Mouse (Mus musculus) midbrain, embryonic 13.5 days (tissue): Measurements from ENCODE around the gene Arhgap22. TPM values are rescaled to one million over a fixed set of nuclear protein-coding genes. Genes with fewer than 3 reads are reported as not detected.

Experiments used
- ATAC-seq: fragments of 200-750 bp; cut with Nextera tagmentation; 2 replicates; pipeline ENCODE4 v1.8.0; 2017; ENCODE audit warnings: mild to moderate bottlenecking, moderate TSS enrichment, moderate library complexity
- H3K27ac ChIP-seq: fragments of 300-500 bp; sonication (generic); 2 replicates; pipeline ENCODE4 v1.5.1; 2015; ENCODE audit warnings: inconsistent platforms, mild to moderate bottlenecking, moderate library complexity
- H3K27me3 ChIP-seq: fragments of 300-500 bp; sonication (generic); 2 replicates; pipeline ENCODE4 v1.6.1; 2015; ENCODE audit warnings: mild to moderate bottlenecking, inconsistent platforms
- H3K36me3 ChIP-seq: fragments of 300-500 bp; sonication (generic); 2 replicates; pipeline ENCODE4 v1.6.1; 2015; ENCODE audit warnings: mild to moderate bottlenecking, inconsistent platforms
- H3K4me1 ChIP-seq: fragments of 300-500 bp; sonication (generic); replicated peaks from 2 replicates; pipeline ENCODE4 v1.6.1; 2015; ENCODE audit warnings: inconsistent platforms
- H3K4me2 ChIP-seq: fragments of 300-500 bp; sonication (generic); replicated peaks from 2 replicates; pipeline ENCODE4 v1.6.1; 2015; ENCODE audit warnings: moderate library complexity, mild to moderate bottlenecking, inconsistent platforms
- H3K4me3 ChIP-seq: fragments of 300-500 bp; sonication (generic); replicated peaks from 2 replicates; pipeline ENCODE4 v1.5.1; 2015; ENCODE audit warnings: mild to moderate bottlenecking, inconsistent platforms
- H3K9ac ChIP-seq: fragments of 300-500 bp; sonication (generic); replicated peaks from 2 replicates; pipeline ENCODE4 v1.6.1; 2015; ENCODE audit warnings: mild to moderate bottlenecking, inconsistent platforms
- H3K9me3 ChIP-seq: fragments of 300-500 bp; sonication (generic); 2 replicates; pipeline ENCODE4 v1.6.1; 2016; ENCODE audit warnings: mild to moderate bottlenecking, inconsistent platforms
- WGBS: fragments of 180-500 bp; shearing (Covaris S2); methylation state at CpG from one replicate; pipeline ENCODE4 v1.1.7; 2015; 5-methylcytosine and 5-hydroxymethylcytosine counted together
- polyA plus RNA-seq: library from polyadenylated mRNA; unstranded; fragments of >200 nt; fragmentation: Nextera tagmentation; extraction: Ambion mirVana; gene quantifications from 2 replicates; pipeline ENCODE4 v1.2.1, GENCODE M21; 2015

The Arhgap22 gene
- polyA plus RNA-seq, 1 experiment from 2014 or later = 0.44 TPM

- Histone ChIP-seq H3K4me3 (no peak overlapping the region), H3K36me3 (no peaks in the 10 kb centered on the region), H3K9ac (no peak overlapping the region), H3K9me3 (no peaks in the 10 kb centered on the region), H3K4me1 (0 out of 2 replicates have a peak, but pooled peaks cover 5% of the 10 kb centered on the region), H3K27ac (no peak overlapping the region), H3K4me2 (no peak overlapping the region), H3K27me3 (no peaks in the 10 kb centered on the region)
- 33% methylated on average over 1 of the region's 1 CpGs for WGBS
- ATAC-seq = no peak
These were observed 80.7 kb downstream of the Arhgap22 start for GRCm38 (mm10) chr14:33294488-33294887.

- H3K4me2 ChIP-seq = no peak overlapping the region
These were observed 83.0 kb downstream of the Arhgap22 start for GRCm38 (mm10) chr14:33296698-33297341.

GRCm38 (mm10) chr14:33300591-33300990 is 86.8 kb downstream of the Arhgap22 start:
- no peak overlapping the region for H3K4me2 ChIP-seq
- H3K36me3 ChIP-seq = no peaks in the 10 kb centered on the region
- H3K4me3 ChIP-seq = no peak overlapping the region
- H3K9ac ChIP-seq = no peak overlapping the region
- peaks cover 14% of the 10 kb centered on the region for H3K4me1 ChIP-seq
- H3K27me3 ChIP-seq = 0 out of 2 replicates have a peak, but pooled peaks cover 2% of the 10 kb centered on the region
- H3K9me3 ChIP-seq = no peaks in the 10 kb centered on the region
- no peak overlapping the region for H3K27ac ChIP-seq
- no peak for ATAC-seq
- 28% methylated on average over 2 of the region's 2 CpGs for WGBS

More at GRCm38 (mm10) chr14:33296698-33297341, 83.0 kb downstream of the Arhgap22 start:
- H3K4me3 ChIP-seq = no peak overlapping the region
- peaks cover 14% of the 10 kb centered on the region for H3K4me1 ChIP-seq
- no peak overlapping the region for H3K27ac ChIP-seq
- H3K27me3 ChIP-seq = no peaks in the 10 kb centered on the region
- H3K9me3 ChIP-seq = no peaks in the 10 kb centered on the region
- no peaks in the 10 kb centered on the region for H3K36me3 ChIP-seq
- 73% methylated on average over 16 of the region's 16 CpGs for WGBS
- no peak overlapping the region for H3K9ac ChIP-seq
- peak; percentile 68 for ATAC-seq

- peaks cover 9% of the 10 kb centered on the region for H3K4me1 ChIP-seq
- 26% methylated on average over 9 of the region's 9 CpGs for WGBS
These were observed 89.6 kb downstream of the Arhgap22 start for GRCm38 (mm10) chr14:33303348-33303819.

GRCm38 (mm10) chr14:33305645-33306281 is 91.9 kb downstream of the Arhgap22 start:
- Histone ChIP-seq H3K9me3 (no peaks in the 10 kb centered on the region), H3K27me3 (peaks cover 5% of the 10 kb centered on the region; the same call in 1 of the 2 replicates), H3K9ac (no peak overlapping the region), H3K36me3 (no peaks in the 10 kb centered on the region), H3K4me2 (no peak overlapping the region), H3K4me1 (peaks cover 5% of the 10 kb centered on the region; the same call in 1 of the 2 replicates), H3K27ac (no peak overlapping the region), H3K4me3 (no peak overlapping the region)
- ATAC-seq = no peak
- 74% methylated on average over 12 of the region's 12 CpGs for WGBS

More at GRCm38 (mm10) chr14:33303348-33303819, 89.6 kb downstream of the Arhgap22 start:
- Histone ChIP-seq H3K9me3 (no peaks in the 10 kb centered on the region), H3K4me3 (no peak overlapping the region), H3K27ac (no peak overlapping the region), H3K4me2 (no peak overlapping the region), H3K27me3 (peaks cover 5% of the 10 kb centered on the region; the same call in 1 of the 2 replicates), H3K9ac (no peak overlapping the region), H3K36me3 (no peaks in the 10 kb centered on the region)
- ATAC-seq = peak; percentile 82

- H3K27me3 ChIP-seq = peaks cover 10% of the 10 kb centered on the region; the same call in 1 of the 2 replicates
- H3K9ac ChIP-seq = no peak overlapping the region
- no peaks in the 10 kb centered on the region for H3K9me3 ChIP-seq
- no peaks in the 10 kb centered on the region for H3K4me1 ChIP-seq
- ATAC-seq = no peak
- H3K4me2 ChIP-seq = no peak overlapping the region
- H3K4me3 ChIP-seq = no peak overlapping the region
- WGBS = 70% methylated on average over 4 of the region's 4 CpGs
- no peak overlapping the region for H3K27ac ChIP-seq
- H3K36me3 ChIP-seq = no peaks in the 10 kb centered on the region
These were observed 96.9 kb downstream of the Arhgap22 start for GRCm38 (mm10) chr14:33310719-33311118.

- no peak for ATAC-seq
- no peak overlapping the region for H3K9ac ChIP-seq
- 23% methylated on average over 4 of the region's 4 CpGs for WGBS
These were observed 98.5 kb downstream of the Arhgap22 start for GRCm38 (mm10) chr14:33312309-33312708.

GRCm38 (mm10) chr14:33313624-33314023 is 99.8 kb downstream of the Arhgap22 start:
- Histone ChIP-seq H3K9me3 (no peaks in the 10 kb centered on the region), H3K27me3 (peaks cover 27% of the 10 kb centered on the region), H3K9ac (no peak overlapping the region), H3K4me1 (no peaks in the 10 kb centered on the region), H3K4me3 (no peak overlapping the region), H3K27ac (no peak overlapping the region), H3K4me2 (no peak overlapping the region), H3K36me3 (no peaks in the 10 kb centered on the region)
- WGBS = 0% methylated on average over 4 of the region's 4 CpGs
- peak; percentile 71 for ATAC-seq

More at GRCm38 (mm10) chr14:33312309-33312708, 98.5 kb downstream of the Arhgap22 start:
- Histone ChIP-seq H3K27ac (no peak overlapping the region), H3K4me2 (no peak overlapping the region), H3K4me1 (no peaks in the 10 kb centered on the region), H3K9me3 (no peaks in the 10 kb centered on the region), H3K27me3 (peaks cover 18% of the 10 kb centered on the region), H3K36me3 (no peaks in the 10 kb centered on the region), H3K4me3 (no peak overlapping the region)

- peak; percentile 44 for ATAC-seq
- WGBS = 41% methylated on average over 7 of the region's 7 CpGs
These were observed 100.3 kb downstream of the Arhgap22 start for GRCm38 (mm10) chr14:33314160-33314559.

GRCm38 (mm10) chr14:33315111-33315510 is 101.3 kb downstream of the Arhgap22 start:
- Histone ChIP-seq H3K9ac (no peak overlapping the region), H3K27ac (no peak overlapping the region), H3K4me3 (no peak overlapping the region), H3K4me1 (peaks cover 6% of the 10 kb centered on the region), H3K9me3 (no peaks in the 10 kb centered on the region), H3K27me3 (peaks cover 40% of the 10 kb centered on the region), H3K4me2 (no peak overlapping the region), H3K36me3 (no peaks in the 10 kb centered on the region)
- whole genome bisulfite sequencing = 50% methylated on average over 5 of the region's 5 CpGs
- ATAC-seq = no peak

More at GRCm38 (mm10) chr14:33314160-33314559, 100.3 kb downstream of the Arhgap22 start:
- no peak overlapping the region for H3K4me2 ChIP-seq
- no peaks in the 10 kb centered on the region for H3K36me3 ChIP-seq
- no peaks in the 10 kb centered on the region for H3K4me1 ChIP-seq
- no peaks in the 10 kb centered on the region for H3K9me3 ChIP-seq
- no peak overlapping the region for H3K9ac ChIP-seq
- H3K4me3 ChIP-seq = no peak overlapping the region
- peaks cover 31% of the 10 kb centered on the region for H3K27me3 ChIP-seq
- no peak overlapping the region for H3K27ac ChIP-seq

- Histone ChIP-seq H3K27ac (no peak overlapping the region), H3K9ac (no peak overlapping the region), H3K4me1 (peaks cover 13% of the 10 kb centered on the region), H3K9me3 (no peaks in the 10 kb centered on the region), H3K4me3 (no peak overlapping the region), H3K36me3 (no peaks in the 10 kb centered on the region), H3K27me3 (peaks cover 47% of the 10 kb centered on the region), H3K4me2 (no peak overlapping the region)
- ATAC-seq = no peak
- WGBS = 56% methylated on average over 4 of the region's 4 CpGs
These were observed 101.9 kb downstream of the Arhgap22 start for GRCm38 (mm10) chr14:33315771-33316170.

- no peak for ATAC-seq
- WGBS = 46% methylated on average over 6 of the region's 6 CpGs
- H3K9ac ChIP-seq = no peak overlapping the region
- H3K27me3 ChIP-seq = peaks cover 62% of the 10 kb centered on the region
- no peak overlapping the region for H3K27ac ChIP-seq
- no peak overlapping the region for H3K4me2 ChIP-seq
- H3K4me1 ChIP-seq = peaks cover 18% of the 10 kb centered on the region
- no peaks in the 10 kb centered on the region for H3K9me3 ChIP-seq
- no peaks in the 10 kb centered on the region for H3K36me3 ChIP-seq
- no peak overlapping the region for H3K4me3 ChIP-seq
These were observed 104.1 kb downstream of the Arhgap22 start for GRCm38 (mm10) chr14:33317946-33318345.
